Mouse (Mus musculus) myocyte (in vitro differentiated cells): ENCODE data around the gene Ttll1. TPM values are rescaled to one million over a fixed set of nuclear protein-coding genes. Genes with fewer than 3 reads are reported as not detected.

Experiments
- H3K27me3 ChIP-seq: one replicate; pipeline ENCODE4 v1.6.1; 2011; ENCODE audit not compliant: control insufficient read depth, insufficient read depth, insufficient read length
- H3K36me3 ChIP-seq: one replicate; pipeline ENCODE4 v1.6.1; 2011; ENCODE audit not compliant: control insufficient read depth, insufficient read depth
- H3K4me2 ChIP-seq: one replicate; pipeline ENCODE4 v1.6.1; 2011; ENCODE audit warnings: low read depth, control low read depth
- H3K4me3 ChIP-seq: one replicate; pipeline ENCODE4 v1.5.1; 2011; ENCODE audit warnings: mild to moderate bottlenecking, control low read depth, moderate library complexity
- H3K79me2 ChIP-seq: one replicate; pipeline ENCODE4 v1.6.1; 2011; ENCODE audit not compliant: control insufficient read depth, insufficient read depth
- H3ac ChIP-seq: one replicate; pipeline ENCODE4 v1.6.1; 2011; ENCODE audit not compliant: control insufficient read depth, insufficient read length
- CEBPB ChIP-seq: IDR thresholded peaks from 2 replicates; pipeline ENCODE4 v1.6.1; 2011; ENCODE audit warnings: mild to moderate bottlenecking, moderate library complexity; ENCODE audit not compliant: poor library complexity, insufficient read depth, severe bottlenecking
- E2F4 ChIP-seq: IDR thresholded peaks from one replicate; pipeline ENCODE4 v1.6.1; 2011; ENCODE audit warnings: mild to moderate bottlenecking, control low read depth, moderate library complexity; ENCODE audit not compliant: insufficient read depth
- MAX ChIP-seq: IDR thresholded peaks from one replicate; pipeline ENCODE4 v1.6.1; 2011; ENCODE audit warnings: low read depth, mild to moderate bottlenecking, control low read depth
- MYOD1 ChIP-seq, 3 experiments: IDR thresholded peaks; one replicate each; pipeline ENCODE4 v1.6.1; 2011; ENCODE audit warnings: control low read depth in 2 of 3, low read depth in 2 of 3, mild to moderate bottlenecking in 2 of 3, moderate library complexity in 1 of 3; ENCODE audit not compliant: insufficient read length in 2 of 3, control insufficient read depth in 1 of 3
- MYOG ChIP-seq, 3 experiments: IDR thresholded peaks; one replicate each; pipeline ENCODE4 v1.6.1; 2011; ENCODE audit warnings: control low read depth in 2 of 3, low read depth in 2 of 3, mild to moderate bottlenecking in 2 of 3; ENCODE audit not compliant: insufficient read length in 2 of 3, control insufficient read depth in 1 of 3, insufficient read depth in 1 of 3
- POLR2A ChIP-seq: IDR thresholded peaks from one replicate; pipeline ENCODE4 v1.6.1; 2011; ENCODE audit warnings: low read depth, mild to moderate bottlenecking, control low read depth, moderate library complexity; ENCODE audit not compliant: insufficient read length
- POLR2AphosphoS2 ChIP-seq: IDR thresholded peaks from one replicate; pipeline ENCODE4 v1.6.1; 2011; ENCODE audit warnings: low read depth, control low read depth; ENCODE audit not compliant: insufficient read length
- REST ChIP-seq: IDR thresholded peaks from one replicate; pipeline ENCODE4 v1.6.1; 2011; ENCODE audit warnings: mild to moderate bottlenecking, control low read depth, moderate library complexity; ENCODE audit not compliant: insufficient read depth, insufficient read length
- SRF ChIP-seq: IDR thresholded peaks from one replicate; pipeline ENCODE4 v1.6.1; 2011; ENCODE audit warnings: low read depth; ENCODE audit not compliant: control insufficient read depth, insufficient read length
- TCF12 ChIP-seq: IDR thresholded peaks from one replicate; pipeline ENCODE4 v1.6.1; 2011; ENCODE audit warnings: mild to moderate bottlenecking, control low read depth; ENCODE audit not compliant: poor library complexity, insufficient read depth, severe bottlenecking
- TCF3 ChIP-seq: IDR thresholded peaks from one replicate; pipeline ENCODE4 v1.6.1; 2011; ENCODE audit warnings: low read depth, control low read depth; ENCODE audit not compliant: insufficient read length
- USF1 ChIP-seq: IDR thresholded peaks from one replicate; pipeline ENCODE4 v1.6.1; 2011; ENCODE audit warnings: low read depth, mild to moderate bottlenecking, control low read depth, moderate library complexity
- polyA plus RNA-seq: library from polyadenylated mRNA; unstranded; fragments of >200 nt; fragmentation: generic; extraction: Trizol; gene quantifications from one replicate; pipeline ENCODE4 v1.2.1, GENCODE M21; 2012; ENCODE audit warnings: missing spikeins

Ttll1 gene
- polyA plus RNA-seq, 1 experiment = 47.7 TPM

- Histone ChIP-seq H3K4me2 (no peak overlapping the region), H3ac (no peak overlapping the region), H3K36me3 (no peaks in the 10 kb centered on the region), H3K79me2 (peaks cover 100% of the 10 kb centered on the region), H3K4me3 (no peak overlapping the region), H3K27me3 (no peaks in the 10 kb centered on the region)
- no peak for TF ChIP-seq MAX
- no peak for TF ChIP-seq TCF12
- TF ChIP-seq MYOG (IDR thresholded peaks at IDR 0.05; ENCODE audit: control insufficient read depth in 1 of 3, insufficient read depth in 1 of 3, insufficient read length in 2 of 3, low read depth in 2 of 3) = no peak
- no peak for TF ChIP-seq POLR2AphosphoS2
- TF ChIP-seq MYOD1 (IDR thresholded peaks at IDR 0.05; ENCODE audit: control insufficient read depth in 1 of 3, insufficient read length in 2 of 3, low read depth in 2 of 3) = no peak
- no peak for TF ChIP-seq POLR2A
Observed at GRCm38 (mm10) chr15:83436541-83436940, 74.2 kb downstream of the Ttll1 start.

- H3K4me3 ChIP-seq = no peak overlapping the region
- peaks cover 100% of the 10 kb centered on the region for H3K79me2 ChIP-seq
- H3ac ChIP-seq = no peak overlapping the region
- no peaks in the 10 kb centered on the region for H3K36me3 ChIP-seq
- no peak for TF ChIP-seq CEBPB
- no peak for TF ChIP-seq TCF3
- TF ChIP-seq SRF = no peak
- no peak for TF ChIP-seq POLR2AphosphoS2
- TF ChIP-seq USF1 = no peak
- TF ChIP-seq MYOD1 (IDR thresholded peaks at IDR 0.05; ENCODE audit: control insufficient read depth in 1 of 3, insufficient read length in 2 of 3, low read depth in 2 of 3) = no peak
- TF ChIP-seq E2F4 = no peak
- TF ChIP-seq MYOG (IDR thresholded peaks at IDR 0.05; ENCODE audit: control insufficient read depth in 1 of 3, insufficient read depth in 1 of 3, insufficient read length in 2 of 3, low read depth in 2 of 3) = no peak
- no peak for TF ChIP-seq POLR2A
- no peak for TF ChIP-seq REST
- TF ChIP-seq TCF12 = no peak
- TF ChIP-seq MAX = no peak
- no peaks in the 10 kb centered on the region for H3K27me3 ChIP-seq
- H3K4me2 ChIP-seq = peak overlapping the region; percentile 14
Observed at GRCm38 (mm10) chr15:83435324-83436090, 75.2 kb downstream of the Ttll1 start.

- peaks cover 100% of the 10 kb centered on the region for H3K79me2 ChIP-seq
- peak overlapping the region; percentile 14 for H3K4me2 ChIP-seq
- H3ac ChIP-seq = no peak overlapping the region
- no peaks in the 10 kb centered on the region for H3K36me3 ChIP-seq
- TF ChIP-seq MYOG (IDR thresholded peaks at IDR 0.05; ENCODE audit: control insufficient read depth in 1 of 3, insufficient read depth in 1 of 3, insufficient read length in 2 of 3, low read depth in 2 of 3) (no peak), USF1 (no peak), CEBPB (no peak), TCF12 (no peak), MAX (no peak), SRF (no peak), POLR2AphosphoS2 (no peak), E2F4 (no peak), MYOD1 (IDR thresholded peaks at IDR 0.05; ENCODE audit: control insufficient read depth in 1 of 3, insufficient read length in 2 of 3, low read depth in 2 of 3) (no peak), TCF3 (no peak), REST (no peak), POLR2A (no peak)
- H3K27me3 ChIP-seq = no peaks in the 10 kb centered on the region
- no peak overlapping the region for H3K4me3 ChIP-seq
Observed at GRCm38 (mm10) chr15:83434692-83435091, 76.0 kb downstream of the Ttll1 start.

Other genes with a start within 250 kb of the Ttll1 start
- 45.3 TPM for gene Arfgap3, start 160.6 kb downstream of the Ttll1 start, polyA plus RNA-seq
- 122 TPM for gene Pacsin2, start 46.3 kb downstream of the Ttll1 start, polyA plus RNA-seq
- gene Bik, start 16.0 kb upstream of the Ttll1 start, polyA plus RNA-seq = 1.3 TPM
- gene Tspo, start 52.7 kb upstream of the Ttll1 start, polyA plus RNA-seq = 937 TPM
- gene Mcat, start 52.9 kb upstream of the Ttll1 start, polyA plus RNA-seq = 55.9 TPM
- 69.6 TPM for gene Ttll12, start 84.3 kb upstream of the Ttll1 start, polyA plus RNA-seq
- not detected for gene Scube1, start 214.1 kb upstream of the Ttll1 start, polyA plus RNA-seq